Mouse (Mus musculus): ENCODE measurements around the gene Slc2a10.

Gene Slc2a10

GRCm38 (mm10) chr2:165559506-165560235, 56.1 kb downstream of the Slc2a10 start:
- no peak for DNase-seq (ENCODE audit: low read depth, low spot score)

- DNase-seq (ENCODE audit: low read depth, low spot score) = no peak
Measured at GRCm38 (mm10) chr2:165561861-165562260, 58.3 kb downstream of the Slc2a10 start.

GRCm38 (mm10) chr2:165563298-165564058, 59.9 kb downstream of the Slc2a10 start:
- no peak for DNase-seq (ENCODE audit: low read depth, low spot score)

GRCm38 (mm10) chr2:165564101-165564500, 60.5 kb downstream of the Slc2a10 start:
- DNase-seq (ENCODE audit: low read depth, low spot score) = no peak

GRCm38 (mm10) chr2:165564620-165565019, 61.0 kb downstream of the Slc2a10 start:
- DNase-seq (ENCODE audit: low read depth, low spot score) = no peak

GRCm38 (mm10) chr2:165566898-165567297, 63.3 kb downstream of the Slc2a10 start:
- DNase-seq (ENCODE audit: low read depth, low spot score) = no peak

GRCm38 (mm10) chr2:165567820-165568219, 64.2 kb downstream of the Slc2a10 start:
- DNase-seq (ENCODE audit: low read depth, low spot score) = no peak

- DNase-seq (ENCODE audit: low read depth, low spot score) = no peak
Measured at GRCm38 (mm10) chr2:165568911-165569310, 65.3 kb downstream of the Slc2a10 start.
